Mouse (Mus musculus): Measurements from ENCODE around the gene Tmeff2.

Tmeff2 gene

GRCm38 (mm10) chr1:51199954-51200353 lies 299.5 kb downstream of the Tmeff2 start:
- no peak for DNase-seq (ENCODE audit: low read depth, low spot score)

- no peak for DNase-seq (ENCODE audit: low read depth, low spot score)
Measured at GRCm38 (mm10) chr1:51215631-51216030, 315.2 kb downstream of the Tmeff2 start.

- DNase-seq (ENCODE audit: low read depth, low spot score): no peak
Measured at GRCm38 (mm10) chr1:51216292-51217050, 316.0 kb downstream of the Tmeff2 start.

- DNase-seq (ENCODE audit: low read depth, low spot score): no peak
Measured at GRCm38 (mm10) chr1:51217227-51217626, 316.8 kb downstream of the Tmeff2 start.

GRCm38 (mm10) chr1:51225156-51225555 lies 324.7 kb downstream of the Tmeff2 start:
- DNase-seq (ENCODE audit: low read depth, low spot score): no peak
